Mouse (Mus musculus) heart, adult 2 months (tissue): ENCODE measurements around the gene Gm10663. TPM values are rescaled to one million over a fixed set of nuclear protein-coding genes. Genes with fewer than 3 reads are reported as not detected.

ENCODE experiments used
- DNase-seq, 2 experiments: peaks; one replicate each; pipeline ENCODE4 v3.0.0; 2021
- H3K27ac ChIP-seq: fragments of 200-600 bp; 2 replicates; pipeline ENCODE4 v1.8.1; 2022
- H3K27me3 ChIP-seq: fragments of 200-500 bp; 2 replicates; pipeline ENCODE4 v1.6.1; 2012; ENCODE audit warnings: mild to moderate bottlenecking, low read length, inconsistent platforms, mixed read lengths; ENCODE audit not compliant: control insufficient read depth, insufficient read depth
- H3K36me3 ChIP-seq: fragments of 200-500 bp; 2 replicates; pipeline ENCODE4 v1.6.1; 2012; ENCODE audit warnings: low read length, inconsistent platforms; ENCODE audit not compliant: control insufficient read depth, insufficient read depth
- H3K4me1 ChIP-seq: fragments of 200-500 bp; 2 replicates; pipeline ENCODE4 v1.6.1; 2011; ENCODE audit warnings: low read length; ENCODE audit not compliant: control insufficient read depth, insufficient read depth
- H3K4me3 ChIP-seq: fragments of 200-600 bp; 2 replicates; pipeline ENCODE4 v1.8.1; 2022
- H3K79me2 ChIP-seq: fragments of 200-500 bp; replicated peaks from 2 replicates; pipeline ENCODE4 v1.6.1; 2012; ENCODE audit warnings: mild to moderate bottlenecking, inconsistent platforms, low read length, moderate library complexity, mixed read lengths; ENCODE audit not compliant: control insufficient read depth, insufficient read depth
- H3K9ac ChIP-seq: fragments of 200-500 bp; 2 replicates; pipeline ENCODE4 v1.6.1; 2012; ENCODE audit warnings: low read depth, mild to moderate bottlenecking, control low read depth, inconsistent platforms, low read length, mixed read lengths
- CTCF ChIP-seq: fragments of 200-600 bp; IDR thresholded peaks from 2 replicates; pipeline ENCODE4 v1.8.1; 2022; ENCODE audit warnings: antibody characterized with exemption, mild to moderate bottlenecking, moderate library complexity
- EP300 ChIP-seq: fragments of 200-500 bp; IDR thresholded peaks from 2 replicates; pipeline ENCODE4 v1.6.1; 2011; ENCODE audit warnings: low read depth, low read length, control low read depth; ENCODE audit not compliant: insufficient read depth
- POLR2A ChIP-seq: fragments of 200-500 bp; IDR thresholded peaks from 2 replicates; pipeline ENCODE4 v1.6.1; 2011; ENCODE audit warnings: mild to moderate bottlenecking, low read depth, low read length, control low read depth; ENCODE audit not compliant: insufficient read depth
- WGBS: fragments of 180-500 bp; shearing (Covaris S2); methylation state at CpG from one replicate; pipeline ENCODE4 v1.1.7; 2018; 5-methylcytosine and 5-hydroxymethylcytosine counted together
- intact Hi-C: fragments of 180-260 bp; cut with DNase I; formaldehyde crosslinking; loops from one replicate; pipeline ENCODE4 v1.15.1; 2025
- long read RNA-seq: library from polyadenylated mRNA; stranded (forward); transcript quantifications from one replicate; pipeline ENCODE4 v2.0.0, GENCODE M21; 2021
- polyA plus RNA-seq: library from polyadenylated mRNA; depleted of rRNA; stranded (reverse); fragments of >200 nt; gene quantifications from 2 replicates; pipeline ENCODE4 v1.2.3, GENCODE M21; 2012; rRNA removed
- total RNA-seq, 2 experiments: library from RNA; stranded (reverse); gene quantifications; 2 replicates each; pipeline ENCODE4 v1.2.3; 2021

Gm10663 gene
- total RNA-seq (not detected), polyA plus RNA-seq (not detected in 2 replicates)
- long read RNA-seq, result 0 reads

DNA sequence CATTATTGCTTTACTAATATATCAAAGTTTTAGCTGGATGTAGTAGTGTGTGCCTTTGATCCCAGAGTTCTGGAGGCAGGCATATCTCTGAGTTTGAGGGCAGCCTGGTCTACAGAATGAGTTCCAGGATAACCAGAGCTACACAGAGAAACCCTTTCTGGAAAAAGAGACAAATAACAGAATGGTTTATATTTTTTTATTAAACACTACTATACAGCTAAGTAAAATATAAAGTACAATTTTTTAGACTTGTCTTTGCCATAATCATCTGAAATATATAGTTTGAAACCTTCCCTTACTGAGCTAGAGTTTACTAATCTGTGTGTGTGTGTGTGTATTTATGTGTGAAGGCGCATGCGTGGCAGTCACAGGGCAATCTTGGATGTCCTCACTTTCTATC, at the start of gene Gm10663:
Gene Gm10663, plus strand, starts transcription at position 301 of the 400 bp plus-strand sequence.
- H3K27me3 ChIP-seq, result no peaks in the 10 kb centered on the region
- H3K36me3 ChIP-seq, result no peaks in the 10 kb centered on the region
- no peak within 1 kb of the TSS for H3K4me3 ChIP-seq
- no peak within 1 kb of the TSS for H3K27ac ChIP-seq
- 80% methylated on average over 2 of the region's 2 CpGs for WGBS
- intact Hi-C loops, result no loop called here
- no peak for DNase-seq
- H3K4me1 ChIP-seq, result no peaks in the 10 kb centered on the region
- TF ChIP-seq CTCF (no peak), EP300 (no peak), POLR2A (no peak)
- no peak within 1 kb of the TSS for H3K9ac ChIP-seq
- no peaks in the 10 kb centered on the region for H3K79me2 ChIP-seq

DNA sequence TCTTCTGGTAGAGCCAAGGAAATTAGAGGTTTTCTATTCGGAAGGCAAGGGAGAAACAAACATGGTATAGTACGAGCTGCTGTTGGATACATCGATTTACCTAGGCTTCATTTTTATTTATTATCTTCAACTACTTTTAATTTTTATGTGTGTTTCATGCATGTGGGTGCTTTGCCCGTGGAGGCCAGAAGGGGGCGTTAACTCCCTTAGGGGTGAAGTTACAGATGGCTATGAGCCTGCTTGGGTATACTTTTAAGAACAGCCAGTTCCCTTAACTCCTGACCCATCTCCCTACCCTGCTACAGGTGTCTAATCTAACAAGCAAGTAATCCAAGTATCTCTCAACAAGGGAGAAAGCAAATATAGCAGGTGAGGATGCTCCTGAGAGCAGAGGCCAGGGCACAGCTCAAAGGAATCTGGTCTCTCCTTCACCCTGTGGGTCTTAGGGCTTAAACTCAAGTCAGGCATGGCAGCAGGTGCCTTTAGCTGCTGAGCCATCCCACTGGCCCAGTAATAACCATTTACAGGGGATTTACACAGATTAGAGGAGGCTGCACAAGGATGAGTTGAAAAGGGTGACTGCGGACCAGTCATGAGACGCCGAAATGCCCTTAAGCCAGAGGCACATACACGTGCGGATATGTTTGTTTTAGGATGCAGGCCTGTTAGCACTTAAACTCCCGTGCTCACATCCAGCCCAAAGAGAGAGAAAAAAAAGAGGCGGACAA, 45.7 kb upstream of the Gm10663 start:
- TF ChIP-seq CTCF (no peak), POLR2A (no peak), EP300 (no peak)
- no peaks in the 10 kb centered on the region for H3K36me3 ChIP-seq
- no peak for DNase-seq
- WGBS, result 80% methylated on average over 12 of the region's 12 CpGs
- no peaks in the 10 kb centered on the region for H3K27me3 ChIP-seq
- no peak overlapping the region for H3K4me3 ChIP-seq
- no peaks in the 10 kb centered on the region for H3K79me2 ChIP-seq
- H3K4me1 ChIP-seq, result no peaks in the 10 kb centered on the region
- no peak overlapping the region for H3K27ac ChIP-seq
- no peak overlapping the region for H3K9ac ChIP-seq
- intact Hi-C loops, result no loop called here

DNA sequence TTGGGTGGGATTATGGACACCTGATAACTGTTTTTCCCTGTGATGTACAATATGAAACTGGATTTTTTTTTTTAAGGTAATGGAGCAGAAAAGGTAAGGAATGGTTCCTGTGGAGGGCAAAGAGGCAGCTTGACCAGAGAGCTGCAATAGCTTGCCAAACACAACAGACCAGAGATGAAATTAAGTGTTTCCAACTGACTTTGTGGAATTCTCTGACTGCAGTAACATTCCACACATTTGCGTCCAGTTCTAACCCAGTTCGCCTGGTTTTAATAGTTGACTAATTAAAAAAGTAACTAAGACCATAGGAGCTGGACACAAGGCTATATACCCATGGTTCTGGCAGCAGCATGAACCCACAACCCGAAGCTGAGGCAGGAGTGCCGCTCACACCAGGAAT, 45.1 kb upstream of the Gm10663 start:
- H3K4me3 ChIP-seq, result no peak overlapping the region
- no peaks in the 10 kb centered on the region for H3K79me2 ChIP-seq
- H3K27me3 ChIP-seq, result no peaks in the 10 kb centered on the region
- H3K4me1 ChIP-seq, result no peaks in the 10 kb centered on the region
- no peak overlapping the region for H3K9ac ChIP-seq
- H3K27ac ChIP-seq, result no peak overlapping the region
- TF ChIP-seq POLR2A, result no peak
- no peak for TF ChIP-seq EP300
- no peak for TF ChIP-seq CTCF
- DNase-seq, result no peak
- H3K36me3 ChIP-seq, result no peaks in the 10 kb centered on the region
- 87% methylated on average over 4 of the region's 4 CpGs for whole genome bisulfite sequencing
- intact Hi-C loops, result no loop called here

DNA sequence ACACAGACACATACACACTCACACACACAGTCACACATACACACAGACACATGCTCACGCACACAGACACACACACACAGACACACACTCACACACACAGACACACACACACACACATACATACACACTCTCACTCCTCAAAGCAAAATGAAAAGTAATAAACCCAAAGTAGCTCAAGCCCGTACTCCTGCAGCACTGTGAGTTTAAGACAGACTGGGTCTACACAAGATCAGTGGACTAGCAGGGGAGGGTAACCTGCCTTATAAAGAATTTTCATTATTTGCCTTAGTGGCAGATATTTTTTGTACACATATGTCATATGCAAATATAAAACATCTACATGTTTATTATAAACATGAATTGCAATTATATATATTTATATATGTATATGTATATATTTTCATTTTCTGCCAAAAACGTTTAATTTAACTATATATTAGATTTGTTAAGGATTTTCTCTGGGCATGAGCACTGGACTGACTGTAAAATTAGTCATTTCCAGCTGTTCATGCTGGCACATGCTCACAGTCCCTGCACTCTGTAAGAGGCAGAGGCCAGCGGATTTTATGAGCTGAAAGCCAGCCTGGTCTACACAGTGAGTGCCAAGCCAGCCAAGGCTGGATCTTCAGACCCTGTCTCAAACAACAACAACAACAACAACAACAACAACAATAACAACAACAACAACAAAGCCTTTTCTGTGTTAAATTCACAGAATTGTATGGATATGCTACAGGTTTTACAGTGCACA, 43.9 kb upstream of the Gm10663 start:
- Histone ChIP-seq H3K9ac (no peak overlapping the region), H3K4me3 (no peak overlapping the region), H3K27ac (no peak overlapping the region), H3K36me3 (no peaks in the 10 kb centered on the region), H3K4me1 (no peaks in the 10 kb centered on the region; the same call in 1 of the 2 replicates), H3K27me3 (0 out of 2 replicates have a peak, but pooled peaks cover 2% of the 10 kb centered on the region), H3K79me2 (no peaks in the 10 kb centered on the region)
- TF ChIP-seq POLR2A, result no peak
- intact Hi-C loops, result no loop called here
- 70% methylated on average over 4 of the region's 4 CpGs for WGBS
- no peak for DNase-seq

DNA sequence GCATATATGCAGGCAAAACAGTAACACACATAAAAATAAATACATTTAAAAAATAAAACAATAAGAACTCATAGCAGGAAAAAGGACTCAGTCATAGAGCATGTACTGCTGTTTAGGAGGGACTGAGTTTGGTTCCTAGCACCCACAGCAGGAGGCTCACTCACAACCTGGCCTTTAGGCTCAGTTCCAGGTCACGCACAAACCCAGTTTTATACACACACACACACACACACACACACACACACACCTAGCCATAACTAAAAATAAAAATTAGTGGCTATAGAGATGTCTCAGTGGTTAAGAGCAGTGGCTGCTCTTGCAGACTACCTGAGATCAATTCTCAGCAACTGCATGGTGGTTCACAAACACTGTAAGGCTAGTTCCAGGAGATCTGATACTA, 42.7 kb upstream of the Gm10663 start:
- Histone ChIP-seq H3K4me3 (no peak overlapping the region), H3K36me3 (no peaks in the 10 kb centered on the region), H3K27me3 (0 out of 2 replicates have a peak, but pooled peaks cover 2% of the 10 kb centered on the region), H3K4me1 (no peaks in the 10 kb centered on the region; the same call in 1 of the 2 replicates), H3K27ac (no peak overlapping the region), H3K9ac (no peak overlapping the region), H3K79me2 (no peaks in the 10 kb centered on the region)
- WGBS, result 100% methylated on average over 1 of the region's 1 CpGs
- no peak for TF ChIP-seq CTCF
- no peak for TF ChIP-seq EP300
- TF ChIP-seq POLR2A, result no peak
- DNase-seq, result no peak
- intact Hi-C loops, result no loop called here

DNA sequence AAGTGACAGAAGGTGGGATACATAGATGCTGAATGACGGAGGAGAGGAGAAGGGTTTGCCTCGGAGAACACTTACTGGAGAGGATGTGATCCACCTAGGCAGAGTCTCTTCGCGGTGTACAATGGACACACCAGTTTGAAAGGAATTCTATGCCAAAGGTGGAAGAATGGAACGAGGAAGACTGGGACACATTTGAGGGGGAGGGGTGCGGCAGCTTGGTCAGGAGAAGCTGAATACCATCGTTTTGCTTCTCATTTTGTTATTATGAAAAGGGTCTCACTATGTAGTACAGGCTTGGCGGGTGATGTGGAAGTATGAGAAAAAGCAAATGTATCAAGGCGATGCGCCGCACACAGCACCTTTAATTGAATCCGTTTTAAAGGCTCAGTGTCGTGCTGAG, 41.8 kb upstream of the Gm10663 start:
- no peak for DNase-seq
- intact Hi-C loops, result no loop called here
- H3K4me1 ChIP-seq, result peaks cover 2% of the 10 kb centered on the region
- WGBS, result 84% methylated on average over 13 of the region's 13 CpGs
- TF ChIP-seq EP300 (no peak), CTCF (no peak), POLR2A (no peak)
- 0 out of 2 replicates have a peak, but pooled peaks cover 2% of the 10 kb centered on the region for H3K27me3 ChIP-seq
- no peaks in the 10 kb centered on the region for H3K36me3 ChIP-seq
- no peak overlapping the region for H3K27ac ChIP-seq
- H3K4me3 ChIP-seq, result no peak overlapping the region
- no peaks in the 10 kb centered on the region for H3K79me2 ChIP-seq
- H3K9ac ChIP-seq, result no peak overlapping the region
